Mouse (Mus musculus) embryonic fibroblast, embryonic 13.5 days (primary cell): Measurements from ENCODE around the gene Mzf1. TPM values are rescaled to one million over a fixed set of nuclear protein-coding genes. Genes with fewer than 3 reads are reported as not detected.
A peak's percentile ranks its signal among the peaks of the same experiment; 100 is the strongest.

Experiments
- H3K27ac ChIP-seq: 2 replicates; pipeline ENCODE4 v1.5.1; 2012; ENCODE audit warnings: low read length, control low read depth, inconsistent platforms; ENCODE audit not compliant: insufficient read depth
- H3K4me1 ChIP-seq: 2 replicates; pipeline ENCODE4 v1.6.1; 2011; ENCODE audit warnings: low read length; ENCODE audit not compliant: control insufficient read depth, insufficient read depth
- H3K4me3 ChIP-seq: 2 replicates; pipeline ENCODE4 v1.5.1; 2011; ENCODE audit warnings: mild to moderate bottlenecking, control low read depth, low read length; ENCODE audit not compliant: insufficient read depth
- CTCF ChIP-seq: IDR thresholded peaks from 2 replicates; pipeline ENCODE4 v1.5.1; 2011; ENCODE audit warnings: mild to moderate bottlenecking, control low read depth, low read length, moderate library complexity, borderline replicate concordance; ENCODE audit not compliant: insufficient read depth
- POLR2A ChIP-seq: IDR thresholded peaks from 2 replicates; pipeline ENCODE4 v1.6.1; 2011; ENCODE audit warnings: low read depth, mild to moderate bottlenecking, control low read depth, low read length, moderate library complexity
- polyA plus RNA-seq: library from polyadenylated mRNA; stranded (reverse); fragments of >200 nt; gene quantifications from 2 replicates; pipeline ENCODE4 v1.2.4, GENCODE M21; 2011; ENCODE audit warnings: low read depth; ENCODE audit not compliant: missing spikeins, insufficient read length

Mzf1 gene
- polyA plus RNA-seq, 1 experiment: 1.0 TPM

- no peak for TF ChIP-seq CTCF
- no peak for TF ChIP-seq POLR2A
- H3K4me1 ChIP-seq: peaks cover 12% of the 10 kb centered on the region; the same call in 1 of the 2 replicates
- H3K27ac ChIP-seq: 0 out of 2 replicates have a peak overlapping the region, but pooled peaks have one; percentile 16
- no peak overlapping the region for H3K4me3 ChIP-seq
Observed at GRCm38 (mm10) chr7:13035211-13035855, 19.2 kb downstream of the Mzf1 start.

- H3K4me1 ChIP-seq: peaks cover 12% of the 10 kb centered on the region; the same call in 1 of the 2 replicates
- TF ChIP-seq CTCF (no peak), POLR2A (peak; percentile 85)
- H3K27ac ChIP-seq: peak within 1 kb of the TSS; percentile 85
- peak within 1 kb of the TSS; percentile 43 for H3K4me3 ChIP-seq
Observed at GRCm38 (mm10) chr7:13034148-13034977, 20.2 kb downstream of the Mzf1 start, which contains the start of gene Chmp2a. Chmp2a (minus strand) TSS chr7:13034807.

- H3K4me1 ChIP-seq: peaks cover 12% of the 10 kb centered on the region; the same call in 1 of the 2 replicates
- H3K27ac ChIP-seq: peak overlapping the region; percentile 85
- TF ChIP-seq CTCF (no peak), POLR2A (0 out of 2 replicates have a peak, but pooled peaks have one; percentile 16)
- peak overlapping the region; percentile 43 for H3K4me3 ChIP-seq
Observed at GRCm38 (mm10) chr7:13033451-13034147, 21.0 kb downstream of the Mzf1 start.

- H3K4me3 ChIP-seq: no peak overlapping the region
- no peak overlapping the region for H3K27ac ChIP-seq
- no peak for TF ChIP-seq CTCF
- no peak for TF ChIP-seq POLR2A
Observed at GRCm38 (mm10) chr7:13032541-13032940, 22.0 kb downstream of the Mzf1 start.

GRCm38 (mm10) chr7:13031983-13032382 lies 22.6 kb downstream of the Mzf1 start:
- H3K27ac ChIP-seq: no peak overlapping the region
- no peak overlapping the region for H3K4me3 ChIP-seq
- H3K4me1 ChIP-seq: peaks cover 12% of the 10 kb centered on the region
- TF ChIP-seq CTCF: no peak
- TF ChIP-seq POLR2A: 0 out of 2 replicates have a peak, but pooled peaks have one; percentile 32

More at GRCm38 (mm10) chr7:13032541-13032940, 22.0 kb downstream of the Mzf1 start:
- H3K4me1 ChIP-seq: peaks cover 12% of the 10 kb centered on the region; the same call in 1 of the 2 replicates

GRCm38 (mm10) chr7:13031069-13031468 lies 23.5 kb downstream of the Mzf1 start:
- Histone ChIP-seq H3K4me1 (peaks cover 10% of the 10 kb centered on the region), H3K4me3 (no peak overlapping the region), H3K27ac (no peak overlapping the region)
- no peak for TF ChIP-seq CTCF
- TF ChIP-seq POLR2A: no peak

- peaks cover 6% of the 10 kb centered on the region for H3K4me1 ChIP-seq
- no peak overlapping the region for H3K27ac ChIP-seq
- TF ChIP-seq POLR2A (no peak), CTCF (no peak)
- H3K4me3 ChIP-seq: no peak overlapping the region
Observed at GRCm38 (mm10) chr7:13028986-13029385, 25.6 kb downstream of the Mzf1 start.

- H3K27ac ChIP-seq: no peak overlapping the region
- peaks cover 2% of the 10 kb centered on the region; the same call in 1 of the 2 replicates for H3K4me1 ChIP-seq
- H3K4me3 ChIP-seq: peak overlapping the region; percentile 100
- no peak for TF ChIP-seq POLR2A
- TF ChIP-seq CTCF: no peak
Observed at GRCm38 (mm10) chr7:13025511-13026112, 29.0 kb downstream of the Mzf1 start.

- Histone ChIP-seq H3K27ac (peak overlapping the region; percentile 90), H3K4me3 (peak overlapping the region; percentile 100), H3K4me1 (peaks cover 2% of the 10 kb centered on the region; the same call in 1 of the 2 replicates)
- TF ChIP-seq POLR2A (0 out of 2 replicates have a peak, but pooled peaks have one; percentile 7), CTCF (no peak)
Observed at GRCm38 (mm10) chr7:13024805-13025204, 29.8 kb downstream of the Mzf1 start.
